Comparison of ENCODE assay signal across 16 mouse cellular contexts in genomic region chr7:84113035-84113390, GRCm38 (mm10). TPM values are rescaled to one million over a fixed set of nuclear protein-coding genes. Genes with fewer than 3 reads are reported as not detected.
DNase-seq lines count a peak whose midpoint lies in the region; ATAC-seq lines count a peak whose summit lies in the region.
"Had no signal": no experiment of that assay in that cellular context is flagged by ENCODE, and none has a peak within 500 bp of the region (broad histone marks: within the 10 kb centered on the region; RNA-seq: fewer than 3 reads in every experiment).

No protein-coding gene starts in this region.

- H3K27me3 ChIP-seq in forebrain, embryonic 11.5 days (ENCODE audit: control insufficient read depth, insufficient read depth, low read length): no peaks in the 10 kb centered on the region
- H3K27me3 ChIP-seq in forebrain, embryonic 10.5 days (ENCODE audit: poor library complexity, severe bottlenecking): no peaks in the 10 kb centered on the region
- H3K27me3 ChIP-seq in neural tube, embryonic 11.5 days (ENCODE audit: control insufficient read depth, insufficient read depth, low read length): no peaks in the 10 kb centered on the region
- H3K27me3 ChIP-seq in midbrain, embryonic 14.5 days (ENCODE audit: control insufficient read depth, insufficient read depth, low read length): no peaks in the 10 kb centered on the region
- H3K27me3 ChIP-seq: CH12.LX had no signal

- ATAC-seq in forebrain, embryonic 11.5 days (replicated peaks; ENCODE audit: low FRiP score): peak; percentile 63; the same call in 1 of the 2 replicates
- peak; percentile 51 for ATAC-seq in neural tube, embryonic 11.5 days (ENCODE audit: insufficient read depth, low FRiP score, low TSS enrichment)
- ATAC-seq in midbrain, embryonic 14.5 days (ENCODE audit: low FRiP score, low TSS enrichment): 0 out of 2 replicates have a peak, but pooled peaks have one; percentile 54

- no peak overlapping the region for H3K27ac ChIP-seq in forebrain, embryonic 11.5 days (ENCODE audit: low read depth, low read length)
- H3K27ac ChIP-seq in forebrain, embryonic 10.5 days: no peak overlapping the region
- H3K27ac ChIP-seq in neural tube, embryonic 11.5 days (ENCODE audit: low read depth, low read length): no peak overlapping the region
- peak overlapping the region; percentile 14; the same call in 1 of the 2 replicates for H3K27ac ChIP-seq in midbrain, embryonic 14.5 days (replicated peaks; ENCODE audit: low read depth, low read length)

- H3K9ac ChIP-seq in forebrain, embryonic 11.5 days (ENCODE audit: low read length): no peak overlapping the region
- H3K9ac ChIP-seq in neural tube, embryonic 11.5 days (ENCODE audit: low read length): no peak overlapping the region
- no peak overlapping the region for H3K9ac ChIP-seq in midbrain, embryonic 14.5 days (replicated peaks; ENCODE audit: low read length)

- no peak overlapping the region for H3K4me2 ChIP-seq in forebrain, embryonic 11.5 days (ENCODE audit: low read depth, low read length, severe bottlenecking)
- H3K4me2 ChIP-seq in neural tube, embryonic 11.5 days (ENCODE audit: low read depth): no peak overlapping the region
- no peak overlapping the region for H3K4me2 ChIP-seq in midbrain, embryonic 14.5 days (ENCODE audit: low read length)

- 82% methylated on average over 8 of the region's 8 CpGs for WGBS in forebrain, embryonic 11.5 days
- 95% methylated on average over 8 of the region's 8 CpGs for WGBS in forebrain, embryonic 10.5 days
- 79% methylated on average over 8 of the region's 8 CpGs for WGBS in neural tube, embryonic 11.5 days
- WGBS in midbrain, embryonic 14.5 days: 60% methylated on average over 8 of the region's 8 CpGs

- no peak overlapping the region for H3K4me3 ChIP-seq in forebrain, embryonic 11.5 days (ENCODE audit: low read depth, low read length)
- H3K4me3 ChIP-seq in forebrain, embryonic 10.5 days: no peak overlapping the region
- H3K4me3 ChIP-seq in neural tube, embryonic 11.5 days (ENCODE audit: low read depth, low read length): no peak overlapping the region
- H3K4me3 ChIP-seq in midbrain, embryonic 14.5 days (replicated peaks; ENCODE audit: low read depth, low read length): no peak overlapping the region

- no peak for DNase-seq in forebrain, embryonic 11.5 days (ENCODE audit: low spot score)
- no peak for DNase-seq in forebrain, embryonic 10.5 days (ENCODE audit: extremely low spot score, low spot score)
- no peak for DNase-seq in neural tube, embryonic 11.5 days (ENCODE audit: low spot score)
- no peak for DNase-seq in neural tube, embryonic 10.5 days (ENCODE audit: extremely low spot score, low spot score)
- peak; percentile 57 for DNase-seq in midbrain, embryonic 14.5 days
- DNase-seq in urinary bladder, postnatal 10 days (ENCODE audit: low spot score): no peak
- DNase-seq in right cerebral cortex, postnatal 36 days (ENCODE audit: low spot score in 2 of 2): no peak
- no peak for DNase-seq in yolk sac, embryonic 10.5 days (ENCODE audit: low spot score)
- DNase-seq: adrenal gland, postnatal 14 days; cerebellum, postnatal 10 days; kidney, adult 2 months; kidney, postnatal 4 days; liver; right cerebral cortex, postnatal 25 days; thymus, adult 18-20 months had no signal

- peaks cover 2% of the 10 kb centered on the region; the same call in 1 of the 2 replicates for H3K4me1 ChIP-seq in forebrain, embryonic 11.5 days (replicated peaks; ENCODE audit: control insufficient read depth, insufficient read depth, low read length)
- H3K4me1 ChIP-seq in forebrain, embryonic 10.5 days: no peaks in the 10 kb centered on the region
- peaks cover 5% of the 10 kb centered on the region; the same call in 1 of the 2 replicates for H3K4me1 ChIP-seq in neural tube, embryonic 11.5 days (ENCODE audit: control insufficient read depth, insufficient read depth, low read length)
- peaks cover 19% of the 10 kb centered on the region for H3K4me1 ChIP-seq in midbrain, embryonic 14.5 days (ENCODE audit: control insufficient read depth, insufficient read depth, low read length)

- H3K36me3 ChIP-seq in forebrain, embryonic 11.5 days (ENCODE audit: control insufficient read depth, insufficient read depth, low read length): no peaks in the 10 kb centered on the region; the same call in 1 of the 2 replicates
- H3K36me3 ChIP-seq in forebrain, embryonic 10.5 days (replicated peaks): peaks cover 69% of the 10 kb centered on the region
- H3K36me3 ChIP-seq in neural tube, embryonic 11.5 days (ENCODE audit: control insufficient read depth, insufficient read depth, low read length): no peaks in the 10 kb centered on the region
- peaks cover 14% of the 10 kb centered on the region; the same call in 1 of the 2 replicates for H3K36me3 ChIP-seq in midbrain, embryonic 14.5 days (ENCODE audit: control insufficient read depth, insufficient read depth, low read length)

- H3K9me3 ChIP-seq in forebrain, embryonic 11.5 days (ENCODE audit: control insufficient read depth, low read length): no peaks in the 10 kb centered on the region
- H3K9me3 ChIP-seq in forebrain, embryonic 10.5 days: no peaks in the 10 kb centered on the region
- H3K9me3 ChIP-seq in neural tube, embryonic 11.5 days (ENCODE audit: control insufficient read depth, low read length): no peaks in the 10 kb centered on the region
- no peaks in the 10 kb centered on the region for H3K9me3 ChIP-seq in midbrain, embryonic 14.5 days (ENCODE audit: control insufficient read depth, low read length)

RNA-seq across cellular contexts. Expression of gene Cemip, which starts 26.7 kb away (rescaled TPM):
- polyA plus RNA-seq in forebrain, embryonic 11.5 days (2014; fragmentation: Nextera tagmentation; extraction: Ambion mirVana): 0.71 and 0.94 TPM in 2 replicates
- polyA plus RNA-seq in forebrain, embryonic 10.5 days (2016; fragmentation: Nextera tagmentation; extraction: Ambion mirVana): 0.12 and 0.14 TPM in 2 replicates
- 0.11 TPM in 1 of 2 replicates, not detected in the other for polyA plus RNA-seq in neural tube, embryonic 11.5 days (2014; fragmentation: Nextera tagmentation; extraction: Ambion mirVana)
- polyA plus RNA-seq in midbrain, embryonic 14.5 days (2014; fragmentation: Nextera tagmentation; extraction: Ambion mirVana): 0.28 and 0.49 TPM in 2 replicates

RNA-seq across cellular contexts. Expression of gene Abhd17c, which starts 38.7 kb away (rescaled TPM):
- 71.3 and 77.7 TPM in 2 replicates for polyA plus RNA-seq in forebrain, embryonic 11.5 days (2014; fragmentation: Nextera tagmentation; extraction: Ambion mirVana)
- 12.3 and 15.7 TPM in 2 replicates for polyA plus RNA-seq in forebrain, embryonic 10.5 days (2016; fragmentation: Nextera tagmentation; extraction: Ambion mirVana)
- 59.3 and 63.1 TPM in 2 replicates for polyA plus RNA-seq in neural tube, embryonic 11.5 days (2014; fragmentation: Nextera tagmentation; extraction: Ambion mirVana)
- 50.3 and 55.7 TPM in 2 replicates for polyA plus RNA-seq in midbrain, embryonic 14.5 days (2014; fragmentation: Nextera tagmentation; extraction: Ambion mirVana)
